Mouse (Mus musculus): ENCODE measurements at regions not wholly inside any gene's neighbourhood (a gene's known extent, or its start where the extent isn't known, plus 50 kb on each side); places are given as distances from the start of the nearest gene placed in this dataset.

- no peaks in the 10 kb centered on the region for H3K79me3 ChIP-seq (ENCODE audit: low read depth)
- no peaks in the 10 kb centered on the region for H3K36me3 ChIP-seq (ENCODE audit: control insufficient read depth, insufficient read depth)
- H3ac ChIP-seq (ENCODE audit: control insufficient read depth, insufficient read length, low read depth), result no peak overlapping the region
- TF ChIP-seq CEBPB (IDR thresholded peaks at IDR 0.05; ENCODE audit: low read depth) (no peak), USF1 (IDR thresholded peaks at IDR 0.05; ENCODE audit: low read depth) (no peak), FOSL1 (IDR thresholded peaks at IDR 0.05; ENCODE audit: insufficient read depth, low read length, poor library complexity, severe bottlenecking) (no peak), MYOD1 (IDR thresholded peaks at IDR 0.05; ENCODE audit: control insufficient read depth, insufficient read length, low read depth) (no peak), MYOG (IDR thresholded peaks at IDR 0.05; ENCODE audit: control insufficient read depth, extremely low read depth, insufficient read length) (no peak), CTCF (IDR thresholded peaks at IDR 0.05; ENCODE audit: control insufficient read depth, insufficient read depth, insufficient read length) (no peak), MAX (IDR thresholded peaks at IDR 0.05) (no peak)
- no peak overlapping the region for H3K4me3 ChIP-seq (ENCODE audit: insufficient read depth, poor library complexity, severe bottlenecking)
- no peaks in the 10 kb centered on the region for H3K79me2 ChIP-seq (ENCODE audit: control insufficient read depth, insufficient read depth)
- no peaks in the 10 kb centered on the region for H3K27me3 ChIP-seq (ENCODE audit: control insufficient read depth, insufficient read depth, insufficient read length)
These were observed 83.1 kb upstream of the Acvr2a start for GRCm38 (mm10) chr2:48730780-48731179.

- Histone ChIP-seq H3K27me3 (ENCODE audit: control insufficient read depth, insufficient read depth, insufficient read length) (no peaks in the 10 kb centered on the region), H3K79me2 (ENCODE audit: control insufficient read depth, insufficient read depth) (no peaks in the 10 kb centered on the region), H3K4me3 (ENCODE audit: insufficient read depth, poor library complexity, severe bottlenecking) (no peak overlapping the region), H3ac (ENCODE audit: control insufficient read depth, insufficient read length, low read depth) (no peak overlapping the region), H3K36me3 (ENCODE audit: control insufficient read depth, insufficient read depth) (no peaks in the 10 kb centered on the region), H3K79me3 (ENCODE audit: low read depth) (no peaks in the 10 kb centered on the region)
- TF ChIP-seq USF1 (IDR thresholded peaks at IDR 0.05; ENCODE audit: low read depth) (no peak), CTCF (IDR thresholded peaks at IDR 0.05; ENCODE audit: control insufficient read depth, insufficient read depth, insufficient read length) (no peak), MAX (IDR thresholded peaks at IDR 0.05) (no peak), CEBPB (IDR thresholded peaks at IDR 0.05; ENCODE audit: low read depth) (no peak), MYOD1 (IDR thresholded peaks at IDR 0.05; ENCODE audit: control insufficient read depth, insufficient read length, low read depth) (no peak), MYOG (IDR thresholded peaks at IDR 0.05; ENCODE audit: control insufficient read depth, extremely low read depth, insufficient read length) (no peak), FOSL1 (IDR thresholded peaks at IDR 0.05; ENCODE audit: insufficient read depth, low read length, poor library complexity, severe bottlenecking) (no peak)
These were observed 80.0 kb upstream of the Acvr2a start for GRCm38 (mm10) chr2:48733936-48734335.

GRCm38 (mm10) chr2:48734521-48734920 lies 79.4 kb upstream of the Acvr2a start:
- H3K27me3 ChIP-seq (ENCODE audit: control insufficient read depth, insufficient read depth, insufficient read length), result no peaks in the 10 kb centered on the region
- H3K79me2 ChIP-seq (ENCODE audit: control insufficient read depth, insufficient read depth), result no peaks in the 10 kb centered on the region
- H3K4me3 ChIP-seq (ENCODE audit: insufficient read depth, poor library complexity, severe bottlenecking), result no peak overlapping the region
- H3ac ChIP-seq (ENCODE audit: control insufficient read depth, insufficient read length, low read depth), result no peak overlapping the region
- no peak for TF ChIP-seq MYOD1 (IDR thresholded peaks at IDR 0.05; ENCODE audit: control insufficient read depth, insufficient read length, low read depth)
- TF ChIP-seq CEBPB (IDR thresholded peaks at IDR 0.05; ENCODE audit: low read depth), result no peak
- TF ChIP-seq MAX (IDR thresholded peaks at IDR 0.05), result no peak
- no peak for TF ChIP-seq FOSL1 (IDR thresholded peaks at IDR 0.05; ENCODE audit: insufficient read depth, low read length, poor library complexity, severe bottlenecking)
- TF ChIP-seq CTCF (IDR thresholded peaks at IDR 0.05; ENCODE audit: control insufficient read depth, insufficient read depth, insufficient read length), result no peak
- TF ChIP-seq USF1 (IDR thresholded peaks at IDR 0.05; ENCODE audit: low read depth), result no peak
- no peak for TF ChIP-seq MYOG (IDR thresholded peaks at IDR 0.05; ENCODE audit: control insufficient read depth, extremely low read depth, insufficient read length)
- H3K79me3 ChIP-seq (ENCODE audit: low read depth), result no peaks in the 10 kb centered on the region
- H3K36me3 ChIP-seq (ENCODE audit: control insufficient read depth, insufficient read depth), result no peaks in the 10 kb centered on the region

- Histone ChIP-seq H3K79me2 (ENCODE audit: control insufficient read depth, insufficient read depth) (no peaks in the 10 kb centered on the region), H3K4me3 (ENCODE audit: insufficient read depth, poor library complexity, severe bottlenecking) (no peak overlapping the region), H3ac (ENCODE audit: control insufficient read depth, insufficient read length, low read depth) (no peak overlapping the region), H3K27me3 (ENCODE audit: control insufficient read depth, insufficient read depth, insufficient read length) (no peaks in the 10 kb centered on the region), H3K79me3 (ENCODE audit: low read depth) (no peaks in the 10 kb centered on the region), H3K36me3 (ENCODE audit: control insufficient read depth, insufficient read depth) (no peaks in the 10 kb centered on the region)
- TF ChIP-seq MAX (IDR thresholded peaks at IDR 0.05), result no peak
- no peak for TF ChIP-seq MYOG (IDR thresholded peaks at IDR 0.05; ENCODE audit: control insufficient read depth, extremely low read depth, insufficient read length)
- TF ChIP-seq FOSL1 (IDR thresholded peaks at IDR 0.05; ENCODE audit: insufficient read depth, low read length, poor library complexity, severe bottlenecking), result no peak
- TF ChIP-seq CEBPB (IDR thresholded peaks at IDR 0.05; ENCODE audit: low read depth), result no peak
- TF ChIP-seq USF1 (IDR thresholded peaks at IDR 0.05; ENCODE audit: low read depth), result no peak
These were observed 77.6 kb upstream of the Acvr2a start for GRCm38 (mm10) chr2:48736312-48736711.

Data from C2C12 (cell line).